Mouse (Mus musculus): ENCODE measurements around the gene Riox2. TPM values are rescaled to one million over a fixed set of nuclear protein-coding genes. Genes with fewer than 3 reads are reported as not detected.

The Riox2 gene
- total and polyA plus RNA-seq, 3 experiments = 8.1 to 55.1 (median 42.9) TPM

DNA sequence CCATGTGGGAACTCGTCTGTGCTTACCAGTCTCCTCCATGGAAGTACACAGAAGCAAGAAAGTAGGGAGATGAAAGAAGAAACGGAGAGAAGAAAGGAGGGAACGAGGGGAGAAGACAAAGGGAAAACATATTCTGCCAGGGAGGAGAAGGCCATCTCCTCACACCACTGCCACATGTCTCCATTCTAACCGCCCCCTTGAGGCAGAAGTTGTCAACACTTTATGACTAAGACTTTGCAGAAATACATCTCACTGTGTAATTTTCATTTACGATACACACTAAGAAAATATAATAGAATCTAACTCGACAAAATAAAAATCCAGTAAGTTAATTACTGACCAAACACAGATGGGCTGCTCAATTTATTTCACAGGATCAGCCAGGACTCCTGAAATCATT lies 55.4 kb downstream of the Riox2 start:
- no peaks in the 10 kb centered on the region for H3K36me3 ChIP-seq (replicated peaks)
- TF ChIP-seq CTCF (IDR thresholded peaks at IDR 0.05; ENCODE audit: low read depth, low read length) = no peak
- no peak for TF ChIP-seq TAL1 (conservative IDR thresholded peaks at IDR 0.05; ENCODE audit: low read depth, low read length)
- no peak for TF ChIP-seq GATA1 (IDR thresholded peaks at IDR 0.05; ENCODE audit: borderline replicate concordance, low read length)
- TF ChIP-seq GATA2 (IDR thresholded peaks at IDR 0.05; ENCODE audit: borderline replicate concordance, low read depth, low read length) = no peak
- no peak for TF ChIP-seq POLR2AphosphoS5 (IDR thresholded peaks at IDR 0.05; ENCODE audit: insufficient replicate concordance, low read depth, low read length)
- H3K27me3 ChIP-seq (ENCODE audit: insufficient read depth, low read length) = peaks cover 16% of the 10 kb centered on the region
- no peak for DNase-seq (ENCODE audit: low spot score)
- H3K4me3 ChIP-seq (ENCODE audit: low read depth, low read length) = no peak overlapping the region
- no peaks in the 10 kb centered on the region for H3K9me3 ChIP-seq (replicated peaks)
- no peak; the same call in 1 of the 2 replicates for ATAC-seq (ENCODE audit: extremely low read depth, insufficient number of reproducible peaks, low FRiP score, poor library complexity, severe bottlenecking)
- H3K4me1 ChIP-seq (ENCODE audit: insufficient read depth, low read depth, low read length) = no peaks in the 10 kb centered on the region

DNA sequence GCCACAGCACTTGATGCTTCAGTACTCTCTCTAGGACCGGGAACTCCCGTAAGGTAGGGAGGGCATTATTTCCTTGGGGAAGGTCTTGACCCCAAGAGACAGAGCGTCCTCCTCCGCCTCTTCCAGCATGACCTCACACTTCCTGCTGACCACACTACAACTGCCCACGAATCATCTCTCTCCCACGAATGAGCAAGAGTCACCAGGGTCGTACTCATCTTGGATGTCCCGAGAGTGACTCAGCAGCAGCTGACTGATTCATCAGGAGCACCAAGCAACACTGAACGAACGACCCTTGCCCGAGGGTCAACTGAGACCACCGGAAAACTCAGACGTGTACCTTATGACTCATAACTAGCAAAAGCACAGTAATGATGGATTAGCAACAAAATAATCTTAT lies 58.0 kb downstream of the Riox2 start:
- TF ChIP-seq GATA2 (IDR thresholded peaks at IDR 0.05; ENCODE audit: borderline replicate concordance, low read depth, low read length) (no peak), POLR2AphosphoS5 (IDR thresholded peaks at IDR 0.05; ENCODE audit: insufficient replicate concordance, low read depth, low read length) (no peak), CTCF (IDR thresholded peaks at IDR 0.05; ENCODE audit: low read depth, low read length) (no peak), TAL1 (conservative IDR thresholded peaks at IDR 0.05; ENCODE audit: low read depth, low read length) (no peak)
- no peaks in the 10 kb centered on the region for H3K9me3 ChIP-seq (replicated peaks)
- peaks cover 9% of the 10 kb centered on the region for H3K27me3 ChIP-seq (ENCODE audit: insufficient read depth, low read length)
- ATAC-seq (ENCODE audit: extremely low read depth, insufficient number of reproducible peaks, low FRiP score, poor library complexity, severe bottlenecking) (no peak), DNase-seq (ENCODE audit: low spot score) (no peak)
- no peaks in the 10 kb centered on the region for H3K36me3 ChIP-seq (replicated peaks)
- no peak overlapping the region for H3K4me3 ChIP-seq (ENCODE audit: low read depth, low read length)
- peaks cover 3% of the 10 kb centered on the region; the same call in 1 of the 2 replicates for H3K4me1 ChIP-seq (ENCODE audit: insufficient read depth, low read depth, low read length)

DNA sequence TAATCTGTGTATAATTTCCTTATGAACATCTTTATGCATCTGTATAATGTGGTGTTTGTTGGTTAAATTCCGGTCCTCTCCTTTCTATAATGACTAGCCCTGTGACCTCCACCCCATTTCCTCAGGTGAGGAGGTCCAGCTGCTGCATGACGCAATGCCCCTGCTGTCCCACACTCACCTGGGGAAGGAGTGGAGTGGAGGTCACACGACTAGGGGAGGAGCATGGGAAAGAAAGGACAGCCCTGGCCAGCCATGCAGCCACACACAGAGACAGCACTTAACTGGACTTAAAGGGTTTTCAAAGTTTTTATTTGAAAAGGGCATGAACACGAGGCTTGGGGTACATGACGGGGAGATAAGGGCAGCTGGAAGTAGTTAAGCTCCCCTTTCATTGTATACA lies 59.7 kb downstream of the Riox2 start:
- no peak for TF ChIP-seq TAL1 (conservative IDR thresholded peaks at IDR 0.05; ENCODE audit: low read depth, low read length)
- TF ChIP-seq GATA1 (IDR thresholded peaks at IDR 0.05; ENCODE audit: borderline replicate concordance, low read length) = no peak
- no peak for TF ChIP-seq GATA2 (IDR thresholded peaks at IDR 0.05; ENCODE audit: borderline replicate concordance, low read depth, low read length)
- no peak for TF ChIP-seq CTCF (IDR thresholded peaks at IDR 0.05; ENCODE audit: low read depth, low read length)
- TF ChIP-seq POLR2AphosphoS5 (IDR thresholded peaks at IDR 0.05; ENCODE audit: insufficient replicate concordance, low read depth, low read length) = no peak
- Histone ChIP-seq H3K36me3 (replicated peaks) (no peaks in the 10 kb centered on the region), H3K9me3 (replicated peaks) (no peaks in the 10 kb centered on the region), H3K27me3 (ENCODE audit: insufficient read depth, low read length) (peaks cover 9% of the 10 kb centered on the region), H3K4me1 (ENCODE audit: insufficient read depth, low read depth, low read length) (peaks cover 3% of the 10 kb centered on the region; the same call in 1 of the 2 replicates), H3K4me3 (ENCODE audit: low read depth, low read length) (no peak overlapping the region)
- no peak for ATAC-seq (ENCODE audit: extremely low read depth, insufficient number of reproducible peaks, low FRiP score, poor library complexity, severe bottlenecking)
- DNase-seq (ENCODE audit: low spot score) = no peak

DNA sequence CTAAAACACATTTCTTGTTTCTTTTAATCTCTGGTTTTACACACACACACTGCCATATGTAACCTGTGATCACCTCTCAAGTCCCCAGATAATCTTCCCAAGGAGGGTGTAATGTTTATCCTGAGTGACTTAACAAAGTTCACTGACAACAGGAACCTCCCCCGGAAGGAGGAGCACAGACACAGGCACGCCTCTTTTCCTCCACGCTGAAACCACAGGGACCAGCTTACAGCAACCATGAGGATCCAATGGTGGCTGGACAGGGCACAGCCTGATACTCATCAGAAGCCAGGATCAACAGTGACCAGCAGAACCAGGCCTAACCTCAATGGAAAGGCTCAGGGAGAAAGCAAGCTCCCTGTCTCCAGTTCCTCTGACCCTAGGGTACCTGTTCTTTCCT lies 61.0 kb downstream of the Riox2 start:
- no peaks in the 10 kb centered on the region for H3K9me3 ChIP-seq (replicated peaks)
- ATAC-seq (ENCODE audit: extremely low read depth, insufficient number of reproducible peaks, low FRiP score, poor library complexity, severe bottlenecking) (no peak), DNase-seq (ENCODE audit: low spot score) (no peak)
- no peak overlapping the region for H3K4me3 ChIP-seq (ENCODE audit: low read depth, low read length)
- TF ChIP-seq CTCF (IDR thresholded peaks at IDR 0.05; ENCODE audit: low read depth, low read length) (no peak), GATA2 (IDR thresholded peaks at IDR 0.05; ENCODE audit: borderline replicate concordance, low read depth, low read length) (no peak), GATA1 (IDR thresholded peaks at IDR 0.05; ENCODE audit: borderline replicate concordance, low read length) (no peak), TAL1 (conservative IDR thresholded peaks at IDR 0.05; ENCODE audit: low read depth, low read length) (no peak), POLR2AphosphoS5 (IDR thresholded peaks at IDR 0.05; ENCODE audit: insufficient replicate concordance, low read depth, low read length) (no peak)
- H3K4me1 ChIP-seq (ENCODE audit: insufficient read depth, low read depth, low read length) = peaks cover 3% of the 10 kb centered on the region; the same call in 1 of the 2 replicates
- no peaks in the 10 kb centered on the region for H3K36me3 ChIP-seq (replicated peaks)
- peaks cover 9% of the 10 kb centered on the region; the same call in 1 of the 2 replicates for H3K27me3 ChIP-seq (ENCODE audit: insufficient read depth, low read length)

DNA sequence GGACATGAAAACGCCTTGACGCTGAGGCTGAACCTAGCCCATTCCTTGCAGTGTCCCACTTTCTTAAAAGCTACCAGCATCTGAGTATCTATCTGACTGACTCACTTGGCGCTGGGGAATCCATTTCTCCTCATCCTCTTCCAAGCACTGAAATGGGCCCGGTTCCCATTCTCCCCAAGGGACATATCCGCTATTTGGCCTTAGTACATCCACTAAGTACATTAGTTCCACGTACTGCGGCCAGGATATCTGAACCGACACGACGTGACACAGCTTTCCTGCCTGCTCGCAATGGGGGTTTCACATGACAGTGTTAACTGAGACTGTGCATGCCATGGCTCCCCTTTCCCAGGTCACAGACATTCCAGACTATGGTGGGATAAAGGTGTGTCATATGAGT lies 62.8 kb downstream of the Riox2 start:
- Histone ChIP-seq H3K4me1 (ENCODE audit: insufficient read depth, low read depth, low read length) (peaks cover 3% of the 10 kb centered on the region; the same call in 1 of the 2 replicates), H3K4me3 (ENCODE audit: low read depth, low read length) (no peak overlapping the region), H3K36me3 (replicated peaks) (no peaks in the 10 kb centered on the region), H3K27me3 (ENCODE audit: insufficient read depth, low read length) (peaks cover 4% of the 10 kb centered on the region; the same call in 1 of the 2 replicates), H3K9me3 (replicated peaks) (no peaks in the 10 kb centered on the region)
- no peak for DNase-seq (ENCODE audit: low spot score)
- no peak for ATAC-seq (ENCODE audit: extremely low read depth, insufficient number of reproducible peaks, low FRiP score, poor library complexity, severe bottlenecking)
- TF ChIP-seq POLR2AphosphoS5 (IDR thresholded peaks at IDR 0.05; ENCODE audit: insufficient replicate concordance, low read depth, low read length) (no peak), TAL1 (conservative IDR thresholded peaks at IDR 0.05; ENCODE audit: low read depth, low read length) (no peak), CTCF (IDR thresholded peaks at IDR 0.05; ENCODE audit: low read depth, low read length) (no peak), GATA2 (IDR thresholded peaks at IDR 0.05; ENCODE audit: borderline replicate concordance, low read depth, low read length) (no peak), GATA1 (IDR thresholded peaks at IDR 0.05; ENCODE audit: borderline replicate concordance, low read length) (no peak)

DNA sequence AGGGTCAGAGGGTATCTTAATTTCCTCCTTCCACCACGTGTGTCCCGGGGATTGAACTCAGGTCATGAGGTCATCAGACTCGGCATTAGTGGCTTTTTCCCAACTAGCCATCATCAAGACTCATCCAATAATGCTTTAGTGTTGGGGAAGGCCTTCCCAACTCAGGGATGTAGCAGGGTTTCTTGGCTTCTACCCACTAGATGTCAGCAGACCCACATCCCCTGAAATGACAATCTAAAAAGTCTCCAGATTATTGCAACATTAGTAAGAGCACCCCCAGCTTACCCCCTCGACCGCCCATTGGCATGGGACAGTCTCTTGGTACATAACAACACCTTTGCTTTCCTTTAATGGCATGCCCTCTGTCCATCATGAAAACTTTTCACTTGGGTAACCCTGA lies 64.1 kb downstream of the Riox2 start:
- Histone ChIP-seq H3K9me3 (replicated peaks) (no peaks in the 10 kb centered on the region), H3K36me3 (replicated peaks) (no peaks in the 10 kb centered on the region), H3K4me1 (ENCODE audit: insufficient read depth, low read depth, low read length) (peaks cover 3% of the 10 kb centered on the region; the same call in 1 of the 2 replicates), H3K4me3 (ENCODE audit: low read depth, low read length) (no peak overlapping the region), H3K27me3 (ENCODE audit: insufficient read depth, low read length) (no peaks in the 10 kb centered on the region; the same call in 1 of the 2 replicates)
- TF ChIP-seq GATA2 (IDR thresholded peaks at IDR 0.05; ENCODE audit: borderline replicate concordance, low read depth, low read length) (no peak), POLR2AphosphoS5 (IDR thresholded peaks at IDR 0.05; ENCODE audit: insufficient replicate concordance, low read depth, low read length) (no peak), GATA1 (IDR thresholded peaks at IDR 0.05; ENCODE audit: borderline replicate concordance, low read length) (no peak), TAL1 (conservative IDR thresholded peaks at IDR 0.05; ENCODE audit: low read depth, low read length) (no peak), CTCF (IDR thresholded peaks at IDR 0.05; ENCODE audit: low read depth, low read length) (no peak)
- ATAC-seq (ENCODE audit: extremely low read depth, insufficient number of reproducible peaks, low FRiP score, poor library complexity, severe bottlenecking) (no peak), DNase-seq (ENCODE audit: low spot score) (no peak)

Data from G1E (cell line).